Mouse (Mus musculus) E14TG2a.4 (cell line): ENCODE results near the gene H2afv.

Source experiments
- CTCF ChIP-seq: conservative IDR thresholded peaks from 2 replicates; pipeline ENCODE4 v1.5.1; 2014; ENCODE audit warnings: low read length
- NANOG ChIP-seq: IDR thresholded peaks from 2 replicates; pipeline ENCODE4 v1.6.1; 2014; ENCODE audit warnings: borderline replicate concordance, low read length, mixed read lengths
- POU5F1 ChIP-seq: IDR thresholded peaks from 2 replicates; pipeline ENCODE4 v1.6.1; 2014; ENCODE audit warnings: low read length, borderline replicate concordance

GRCm38 (mm10) chr11:6388126-6388725 lies 56.0 kb downstream of the H2afv start:
- no peak for TF ChIP-seq CTCF
- no peak for TF ChIP-seq NANOG
- no peak for TF ChIP-seq POU5F1
